Mouse (Mus musculus) liver, embryonic 14.5 days (tissue): ENCODE measurements around the gene Gpr37l1. TPM values are rescaled to one million over a fixed set of nuclear protein-coding genes. Genes with fewer than 3 reads are reported as not detected.
"Not testable (repeated sequence)": the region's sequence is repeated elsewhere in the genome, so short reads cannot be mapped to it uniquely, and the experiment has no call there.

Experiments
- ATAC-seq: fragments of 200-750 bp; cut with Nextera tagmentation; 2 replicates; pipeline ENCODE4 v1.8.0; 2017; ENCODE audit warnings: moderate number of reproducible peaks, mild to moderate bottlenecking, moderate library complexity; ENCODE audit not compliant: insufficient read depth
- DNase-seq, 3 experiments: peaks; one replicate each; pipeline ENCODE4 v3.0.0-alpha.2; 2012 to 2013; ENCODE audit warnings: low read depth in 3 of 3, low spot score in 3 of 3
- H3K27ac ChIP-seq: fragments of 300-500 bp; sonication (generic); 2 replicates; pipeline ENCODE4 v1.5.1; 2014; ENCODE audit warnings: moderate library complexity, mild to moderate bottlenecking, control low read depth, inconsistent platforms
- H3K27me3 ChIP-seq: fragments of 300-500 bp; sonication (generic); 2 replicates; pipeline ENCODE4 v1.6.1; 2014; ENCODE audit warnings: mild to moderate bottlenecking, low read length, moderate library complexity; ENCODE audit not compliant: control insufficient read depth, insufficient read depth
- H3K36me3 ChIP-seq: fragments of 300-500 bp; sonication (generic); replicated peaks from 2 replicates; pipeline ENCODE4 v1.6.1; 2014; ENCODE audit warnings: low read depth; ENCODE audit not compliant: control insufficient read depth, insufficient read depth
- H3K4me1 ChIP-seq, 2 experiments: fragments of 200-500 bp in 1 of 2; fragments of 300-500 bp in 1 of 2; sonication (generic) in 1 of 2; replicated peaks; 2 replicates each; pipeline ENCODE4 v1.6.1; 2012 to 2014; ENCODE audit warnings: antibody characterized with exemption in 1 of 2, inconsistent platforms in 1 of 2, low read length in 1 of 2; ENCODE audit not compliant: control insufficient read depth in 2 of 2, insufficient read depth in 2 of 2
- H3K4me2 ChIP-seq: fragments of 300-500 bp; sonication (generic); 2 replicates; pipeline ENCODE4 v1.6.1; 2014; ENCODE audit warnings: low read depth, mild to moderate bottlenecking, control low read depth, moderate library complexity
- H3K4me3 ChIP-seq, 2 experiments: fragments of 200-500 bp in 1 of 2; fragments of 300-500 bp in 1 of 2; sonication (generic) in 1 of 2; 2 replicates each; pipeline ENCODE4 v1.5.1; 2012 to 2014; ENCODE audit warnings: low read depth in 2 of 2, low read length in 2 of 2, mild to moderate bottlenecking in 2 of 2, control low read depth in 1 of 2, inconsistent platforms in 1 of 2, moderate library complexity in 1 of 2; ENCODE audit not compliant: insufficient read depth in 1 of 2
- H3K9ac ChIP-seq: fragments of 300-500 bp; sonication (generic); replicated peaks from 2 replicates; pipeline ENCODE4 v1.6.1; 2014; ENCODE audit warnings: mild to moderate bottlenecking, control low read depth, moderate library complexity
- H3K9me3 ChIP-seq: fragments of 300-500 bp; sonication (generic); 2 replicates; pipeline ENCODE4 v1.6.1; 2016; ENCODE audit warnings: low read length, mixed read lengths; ENCODE audit not compliant: control insufficient read depth
- CTCF ChIP-seq: IDR thresholded peaks from 2 replicates; pipeline ENCODE4 v1.5.1; 2016; ENCODE audit warnings: antibody characterized with exemption, low read depth, control low read depth
- EP300 ChIP-seq: IDR thresholded peaks from 2 replicates; pipeline ENCODE4 v1.6.1; 2016; ENCODE audit warnings: antibody characterized with exemption, low read depth
- WGBS: fragments of 180-500 bp; shearing (Covaris S2); extraction: QIAGEN DNeasy Blood & Tissue Kit; methylation state at CpG from one replicate; pipeline ENCODE4 v1.1.7; 2014; ENCODE audit not compliant: insufficient replicate concordance; 5-methylcytosine and 5-hydroxymethylcytosine counted together
- polyA plus RNA-seq, 2 experiments: library from polyadenylated mRNA; depleted of rRNA in 1 of 2; stranded (reverse) in 1 of 2; unstranded in 1 of 2; fragments of >200 nt; fragmentation: Nextera tagmentation in 1 of 2; extraction: Ambion mirVana in 1 of 2; gene quantifications; 2 replicates each; pipeline versions ENCODE4 v1.2.1 to v1.2.3; 2012 to 2014

Gpr37l1 gene
- polyA plus RNA-seq, 2 experiments = 0.01 TPM; not detected in 1

DNA sequence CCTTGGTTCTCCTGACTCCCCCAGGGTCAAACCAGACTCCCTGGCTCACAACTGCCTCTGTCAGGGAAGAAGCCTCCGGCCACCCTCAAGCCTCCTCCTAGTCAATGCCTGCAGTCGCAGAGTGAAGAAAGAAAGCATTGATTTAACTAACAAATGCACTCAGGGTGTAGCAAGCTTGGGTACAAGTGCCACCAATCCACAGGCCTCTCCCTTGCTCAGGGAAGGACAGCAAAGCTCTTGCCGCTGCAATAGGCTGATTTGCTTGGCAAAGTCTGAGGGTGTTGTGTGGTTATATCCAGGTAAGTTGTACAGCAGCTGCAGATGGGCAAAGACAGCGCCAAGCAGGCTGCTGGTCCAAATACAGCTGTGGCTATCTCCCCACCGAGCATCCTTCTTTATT lies 30.9 kb upstream of the Gpr37l1 start:
- no peak overlapping the region for H3K4me3 ChIP-seq
- H3K9ac ChIP-seq = no peak overlapping the region
- TF ChIP-seq CTCF = no peak
- no peak for TF ChIP-seq EP300
- H3K4me1 ChIP-seq = peaks cover 0 to 7% of the 10 kb centered on the region in 2 experiments; a peak in 3 of 4 replicates
- no peak overlapping the region for H3K27ac ChIP-seq
- H3K36me3 ChIP-seq = no peaks in the 10 kb centered on the region
- WGBS = 66% methylated on average over 5 of the region's 5 CpGs
- ATAC-seq (no peak), DNase-seq (no peak)
- no peaks in the 10 kb centered on the region for H3K9me3 ChIP-seq
- H3K27me3 ChIP-seq = no peaks in the 10 kb centered on the region
- H3K4me2 ChIP-seq = no peak overlapping the region

DNA sequence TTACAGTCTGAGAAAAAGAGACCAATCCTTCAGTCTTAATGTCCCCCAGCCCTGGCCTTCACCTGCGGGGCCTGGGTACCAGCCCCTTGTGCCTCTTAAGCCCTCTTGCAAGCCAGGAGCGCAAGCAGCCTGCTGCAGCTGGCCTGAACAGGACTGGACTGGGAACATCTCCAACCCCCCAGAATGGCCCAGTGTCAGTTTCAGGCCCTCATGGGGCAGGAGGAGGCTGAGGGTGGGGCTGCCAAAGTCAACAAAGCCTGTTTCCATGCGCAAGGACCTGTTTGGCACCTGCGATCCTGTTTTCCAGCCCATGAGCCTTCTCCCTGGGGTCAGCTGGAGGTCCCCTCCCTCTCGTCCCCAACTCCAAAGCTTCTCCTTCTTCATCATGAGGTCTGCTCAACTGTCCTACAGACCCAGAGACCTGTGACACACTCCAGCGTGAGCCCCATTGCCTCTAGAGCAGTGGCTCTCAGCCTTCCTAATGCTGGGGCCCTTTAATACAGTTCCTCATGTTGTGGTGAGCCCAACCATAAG lies 28.5 kb upstream of the Gpr37l1 start:
- Histone ChIP-seq H3K4me3 (no peak overlapping the region), H3K4me1 (peaks cover 0 to 7% of the 10 kb centered on the region in 2 experiments; a peak in 3 of 4 replicates), H3K36me3 (no peaks in the 10 kb centered on the region), H3K27me3 (no peaks in the 10 kb centered on the region), H3K4me2 (no peak overlapping the region), H3K27ac (no peak overlapping the region), H3K9me3 (no peaks in the 10 kb centered on the region), H3K9ac (no peak overlapping the region)
- ATAC-seq = no peak
- no peak for TF ChIP-seq EP300
- TF ChIP-seq CTCF = no peak
- 84% methylated on average over 6 of the region's 6 CpGs for WGBS
- DNase-seq = no peak

DNA sequence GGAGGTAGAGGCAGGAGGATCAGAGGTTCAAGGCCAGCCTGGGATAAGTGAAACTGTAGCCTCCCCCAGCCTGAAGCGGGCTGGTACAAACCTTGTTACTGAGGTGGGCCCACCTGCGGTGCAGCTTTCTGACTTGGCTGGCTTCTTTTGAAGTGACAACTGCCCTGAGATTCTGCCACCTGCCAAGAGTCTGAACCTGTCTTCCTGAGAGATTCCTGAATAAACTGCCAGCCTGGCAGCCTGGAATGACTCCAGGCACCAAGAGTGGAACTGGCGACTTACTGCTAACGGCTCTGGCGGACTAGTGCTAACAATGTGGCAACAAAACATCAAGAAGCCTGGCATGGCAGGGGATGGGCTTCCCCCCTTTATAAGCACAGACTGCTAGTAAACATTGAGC lies 26.9 kb upstream of the Gpr37l1 start:
- not testable (repeated sequence) for ATAC-seq, H3K9ac ChIP-seq, H3K27me3 ChIP-seq, DNase-seq, H3K4me1 ChIP-seq, H3K4me2 ChIP-seq, H3K36me3 ChIP-seq, H3K4me3 ChIP-seq, H3K9me3 ChIP-seq, H3K27ac ChIP-seq
- WGBS = 66% methylated on average over 5 of the region's 5 CpGs

DNA sequence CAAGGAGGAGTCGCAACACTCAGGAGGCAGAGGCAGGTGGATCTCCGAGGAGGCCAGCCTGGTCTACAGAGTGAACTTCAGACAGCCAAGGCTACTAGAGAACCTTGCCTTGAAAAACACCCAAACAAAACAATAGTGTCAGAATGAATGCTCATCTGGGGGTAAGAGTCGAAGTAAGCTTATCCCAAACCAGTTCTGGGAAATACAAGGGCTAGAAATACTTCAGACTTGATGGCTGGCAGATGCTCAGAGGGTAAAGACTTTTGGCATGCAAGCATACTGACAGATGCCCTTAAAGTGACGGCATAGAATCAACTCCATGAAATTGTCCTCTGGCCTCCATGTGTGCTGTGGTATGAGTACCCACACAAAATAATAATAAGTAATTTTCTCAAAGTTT lies 21.7 kb upstream of the Gpr37l1 start:
- H3K36me3 ChIP-seq = no peaks in the 10 kb centered on the region
- H3K27me3 ChIP-seq = no peaks in the 10 kb centered on the region
- H3K4me3 ChIP-seq = no peak overlapping the region
- no peak for ATAC-seq
- H3K4me2 ChIP-seq = no peak overlapping the region
- no peak overlapping the region for H3K9ac ChIP-seq
- TF ChIP-seq EP300 (no peak), CTCF (no peak)
- H3K9me3 ChIP-seq = no peaks in the 10 kb centered on the region
- H3K4me1 ChIP-seq = no peaks in the 10 kb centered on the region
- no peak overlapping the region for H3K27ac ChIP-seq
- WGBS = 64% methylated on average over 4 of the region's 4 CpGs
- DNase-seq = no peak

DNA sequence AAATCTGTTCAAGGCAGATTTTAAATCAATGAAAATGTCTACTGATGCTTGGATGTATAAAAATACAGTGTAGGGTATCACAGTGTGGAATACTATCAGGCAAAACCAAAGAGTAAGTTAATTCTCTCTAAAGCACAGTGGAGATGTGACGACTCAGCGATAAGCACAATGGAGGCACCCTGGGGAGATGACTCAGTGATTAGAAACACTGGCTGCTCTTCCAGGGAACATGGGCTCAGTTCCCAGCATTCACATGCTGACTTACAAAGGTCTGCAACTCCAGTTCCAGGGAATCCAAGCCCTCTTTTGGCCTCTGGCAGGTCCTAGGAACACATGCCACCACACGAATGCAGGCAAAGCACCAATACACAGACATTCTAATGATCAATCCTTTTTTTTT lies 20.7 kb upstream of the Gpr37l1 start:
- no peak overlapping the region for H3K4me3 ChIP-seq
- 40% methylated on average over 3 of the region's 3 CpGs for WGBS
- no peak for ATAC-seq

DNA sequence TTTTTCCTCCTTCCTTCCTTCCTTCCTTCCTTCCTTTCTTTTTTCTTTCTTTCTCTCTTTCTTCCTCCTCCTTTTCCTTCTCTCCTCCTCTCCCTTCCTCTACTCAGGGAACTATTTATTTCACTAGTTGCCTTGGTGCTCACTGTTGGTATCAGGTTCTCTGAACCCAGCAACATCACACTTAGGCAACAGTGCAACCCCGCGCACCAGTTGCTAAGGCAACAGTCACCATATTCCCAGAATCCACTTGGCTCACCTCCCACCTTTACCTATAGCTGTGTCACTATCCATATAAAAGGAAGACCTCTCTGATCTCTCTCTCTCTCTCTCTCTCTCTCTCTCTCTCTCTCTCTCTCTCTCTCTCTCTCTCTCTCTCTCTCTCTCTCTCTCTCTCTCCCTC lies 19.5 kb upstream of the Gpr37l1 start:
- H3K9me3 ChIP-seq, H3K27me3 ChIP-seq, DNase-seq, H3K4me1 ChIP-seq, H3K4me2 ChIP-seq, H3K36me3 ChIP-seq, H3K9ac ChIP-seq, H3K4me3 ChIP-seq, ATAC-seq, H3K27ac ChIP-seq: not testable (repeated sequence)
- 40% methylated on average over 2 of the region's 2 CpGs for WGBS

More for the DNA sequence above, 20.7 kb upstream of the Gpr37l1 start:
- Histone ChIP-seq H3K4me1 (no peaks in the 10 kb centered on the region), H3K9me3 (no peaks in the 10 kb centered on the region), H3K9ac (no peak overlapping the region), H3K4me2 (no peak overlapping the region), H3K27ac (no peak overlapping the region), H3K27me3 (no peaks in the 10 kb centered on the region), H3K36me3 (no peaks in the 10 kb centered on the region)
- no peak for DNase-seq
- TF ChIP-seq CTCF = no peak
- TF ChIP-seq EP300 = no peak
